Mouse (Mus musculus) hindbrain, embryonic 16.5 days (tissue): Measurements from ENCODE around the gene Atp1a2. TPM values are rescaled to one million over a fixed set of nuclear protein-coding genes. Genes with fewer than 3 reads are reported as not detected.

Source experiments
- ATAC-seq: fragments of 200-750 bp; cut with Nextera tagmentation; 2 replicates; pipeline ENCODE4 v1.8.0; 2017; ENCODE audit warnings: moderate TSS enrichment, moderate library complexity
- H3K27ac ChIP-seq: fragments of 300-500 bp; sonication (generic); 2 replicates; pipeline ENCODE4 v1.5.1; 2014; ENCODE audit warnings: low read depth, mild to moderate bottlenecking, control low read depth, low read length, moderate library complexity
- H3K27me3 ChIP-seq: fragments of 300-500 bp; sonication (generic); replicated peaks from 2 replicates; pipeline ENCODE4 v1.6.1; 2014; ENCODE audit warnings: low read length; ENCODE audit not compliant: control insufficient read depth, insufficient read depth
- H3K36me3 ChIP-seq: fragments of 300-500 bp; sonication (generic); 2 replicates; pipeline ENCODE4 v1.6.1; 2014; ENCODE audit warnings: mild to moderate bottlenecking, low read length, moderate library complexity, mixed read lengths; ENCODE audit not compliant: control insufficient read depth, insufficient read depth
- H3K4me1 ChIP-seq: fragments of 300-500 bp; sonication (generic); 2 replicates; pipeline ENCODE4 v1.6.1; 2014; ENCODE audit warnings: low read depth, low read length; ENCODE audit not compliant: control insufficient read depth, insufficient read depth
- H3K4me2 ChIP-seq: fragments of 300-500 bp; sonication (generic); 2 replicates; pipeline ENCODE4 v1.6.1; 2014; ENCODE audit warnings: mild to moderate bottlenecking, low read length, control low read depth, moderate library complexity
- H3K4me3 ChIP-seq: fragments of 300-500 bp; sonication (generic); 2 replicates; pipeline ENCODE4 v1.5.1; 2014; ENCODE audit warnings: mild to moderate bottlenecking, low read length, control low read depth, moderate library complexity
- H3K9ac ChIP-seq: fragments of 300-500 bp; sonication (generic); 2 replicates; pipeline ENCODE4 v1.6.1; 2014; ENCODE audit warnings: low read depth, mild to moderate bottlenecking, control low read depth, low read length, moderate library complexity
- H3K9me3 ChIP-seq: fragments of 300-500 bp; sonication (generic); 2 replicates; pipeline ENCODE4 v1.6.1; 2014; ENCODE audit warnings: mild to moderate bottlenecking, low read length, moderate library complexity; ENCODE audit not compliant: control insufficient read depth
- WGBS: fragments of 180-500 bp; shearing (Covaris S2); extraction: QIAGEN DNeasy Blood & Tissue Kit; methylation state at CpG from one replicate; pipeline ENCODE4 v1.1.7; 2014; 5-methylcytosine and 5-hydroxymethylcytosine counted together
- polyA plus RNA-seq: library from polyadenylated mRNA; unstranded; fragments of >200 nt; fragmentation: Nextera tagmentation; extraction: Ambion mirVana; gene quantifications from 2 replicates; pipeline ENCODE4 v1.2.1, GENCODE M21; 2015

Atp1a2 gene
- polyA plus RNA-seq, 1 experiment from 2014 or later, result 102 TPM

GRCm38 (mm10) chr1:172337411-172338185, 39.7 kb upstream of the Atp1a2 start:
- WGBS, result 19% methylated on average over 2 of the region's 2 CpGs

GRCm38 (mm10) chr1:172335804-172336203, 37.9 kb upstream of the Atp1a2 start:
- Histone ChIP-seq H3K4me1 (peaks cover 6% of the 10 kb centered on the region), H3K36me3 (no peaks in the 10 kb centered on the region), H3K9ac (no peak overlapping the region), H3K4me2 (no peak overlapping the region), H3K9me3 (no peaks in the 10 kb centered on the region), H3K4me3 (no peak overlapping the region), H3K27me3 (no peaks in the 10 kb centered on the region), H3K27ac (no peak overlapping the region)
- 81% methylated on average over 15 of the region's 15 CpGs for WGBS
- no peak for ATAC-seq

More at GRCm38 (mm10) chr1:172337411-172338185, 39.7 kb upstream of the Atp1a2 start:
- Histone ChIP-seq H3K4me3 (no peak overlapping the region), H3K4me2 (no peak overlapping the region), H3K9ac (no peak overlapping the region), H3K27ac (no peak overlapping the region), H3K9me3 (no peaks in the 10 kb centered on the region), H3K4me1 (peaks cover 8% of the 10 kb centered on the region), H3K36me3 (no peaks in the 10 kb centered on the region), H3K27me3 (0 out of 2 replicates have a peak, but pooled peaks cover 2% of the 10 kb centered on the region)
- ATAC-seq, result no peak

- Histone ChIP-seq H3K4me3 (no peak overlapping the region), H3K9ac (no peak overlapping the region), H3K9me3 (no peaks in the 10 kb centered on the region), H3K4me1 (peaks cover 14% of the 10 kb centered on the region), H3K4me2 (no peak overlapping the region), H3K27me3 (no peaks in the 10 kb centered on the region), H3K36me3 (no peaks in the 10 kb centered on the region), H3K27ac (no peak overlapping the region)
- 18% methylated on average over 3 of the region's 3 CpGs for WGBS
- ATAC-seq, result no peak
These were observed 35.6 kb upstream of the Atp1a2 start for GRCm38 (mm10) chr1:172333512-172333911.

- peaks cover 16% of the 10 kb centered on the region for H3K4me1 ChIP-seq
- no peaks in the 10 kb centered on the region for H3K36me3 ChIP-seq
- no peaks in the 10 kb centered on the region for H3K27me3 ChIP-seq
- no peak overlapping the region for H3K27ac ChIP-seq
- WGBS, result 87% methylated on average over 2 of the region's 2 CpGs
- no peak overlapping the region for H3K4me3 ChIP-seq
- H3K9ac ChIP-seq, result no peak overlapping the region
- ATAC-seq, result no peak
- H3K9me3 ChIP-seq, result no peaks in the 10 kb centered on the region
- H3K4me2 ChIP-seq, result no peak overlapping the region
These were observed 35.1 kb upstream of the Atp1a2 start for GRCm38 (mm10) chr1:172332925-172333324.

GRCm38 (mm10) chr1:172331422-172331947, 33.6 kb upstream of the Atp1a2 start:
- 56% methylated on average over 8 of the region's 8 CpGs for WGBS
- no peak overlapping the region for H3K4me3 ChIP-seq
- H3K4me1 ChIP-seq, result peaks cover 16% of the 10 kb centered on the region
- H3K9ac ChIP-seq, result no peak overlapping the region
- H3K4me2 ChIP-seq, result no peak overlapping the region
- H3K27me3 ChIP-seq, result no peaks in the 10 kb centered on the region
- no peak for ATAC-seq
- no peaks in the 10 kb centered on the region for H3K36me3 ChIP-seq
- no peak overlapping the region for H3K27ac ChIP-seq
- no peaks in the 10 kb centered on the region for H3K9me3 ChIP-seq

- Histone ChIP-seq H3K27me3 (no peaks in the 10 kb centered on the region), H3K4me2 (peak overlapping the region; percentile 64), H3K4me1 (peaks cover 20% of the 10 kb centered on the region), H3K36me3 (no peaks in the 10 kb centered on the region), H3K9ac (0 out of 2 replicates have a peak overlapping the region, but pooled peaks have one; percentile 24), H3K27ac (no peak overlapping the region), H3K9me3 (no peaks in the 10 kb centered on the region), H3K4me3 (no peak overlapping the region)
- WGBS, result 68% methylated on average over 6 of the region's 6 CpGs
- peak; percentile 9 for ATAC-seq
These were observed 31.8 kb upstream of the Atp1a2 start for GRCm38 (mm10) chr1:172329616-172330015.

GRCm38 (mm10) chr1:172329131-172329530, 31.3 kb upstream of the Atp1a2 start, which contains the start of gene Kcnj9:
TSS of gene Kcnj9 (minus strand) at chr1:172329318.
- peak; percentile 91 for ATAC-seq
- Histone ChIP-seq H3K27me3 (no peaks in the 10 kb centered on the region), H3K4me3 (peak within 1 kb of the TSS; percentile 44), H3K4me1 (peaks cover 20% of the 10 kb centered on the region), H3K36me3 (no peaks in the 10 kb centered on the region), H3K9ac (peak within 1 kb of the TSS; percentile 62), H3K9me3 (no peaks in the 10 kb centered on the region), H3K27ac (0 out of 2 replicates have a peak within 1 kb of the TSS, but pooled peaks have one; percentile 45), H3K4me2 (peak within 1 kb of the TSS; percentile 64)
- 13% methylated on average over 9 of the region's 9 CpGs for WGBS

- Histone ChIP-seq H3K9me3 (no peaks in the 10 kb centered on the region), H3K4me3 (peak overlapping the region; percentile 44), H3K27me3 (no peaks in the 10 kb centered on the region), H3K4me1 (peaks cover 20% of the 10 kb centered on the region), H3K4me2 (peak overlapping the region; percentile 64), H3K9ac (peak overlapping the region; percentile 62; the same call in 1 of the 2 replicates), H3K27ac (no peak overlapping the region), H3K36me3 (no peaks in the 10 kb centered on the region)
- WGBS, result 87% methylated on average over 7 of the region's 7 CpGs
- ATAC-seq, result no peak
These were observed 30.6 kb upstream of the Atp1a2 start for GRCm38 (mm10) chr1:172328461-172328860.

- H3K9me3 ChIP-seq, result no peaks in the 10 kb centered on the region
- H3K4me1 ChIP-seq, result peaks cover 20% of the 10 kb centered on the region
- H3K4me3 ChIP-seq, result no peak overlapping the region
- no peak overlapping the region for H3K4me2 ChIP-seq
- 80% methylated on average over 3 of the region's 3 CpGs for WGBS
- no peak for ATAC-seq
- no peak overlapping the region for H3K9ac ChIP-seq
- no peaks in the 10 kb centered on the region for H3K27me3 ChIP-seq
- H3K36me3 ChIP-seq, result no peaks in the 10 kb centered on the region
- no peak overlapping the region for H3K27ac ChIP-seq
These were observed 30.2 kb upstream of the Atp1a2 start for GRCm38 (mm10) chr1:172328041-172328440.
